In the genomic region with DNA sequence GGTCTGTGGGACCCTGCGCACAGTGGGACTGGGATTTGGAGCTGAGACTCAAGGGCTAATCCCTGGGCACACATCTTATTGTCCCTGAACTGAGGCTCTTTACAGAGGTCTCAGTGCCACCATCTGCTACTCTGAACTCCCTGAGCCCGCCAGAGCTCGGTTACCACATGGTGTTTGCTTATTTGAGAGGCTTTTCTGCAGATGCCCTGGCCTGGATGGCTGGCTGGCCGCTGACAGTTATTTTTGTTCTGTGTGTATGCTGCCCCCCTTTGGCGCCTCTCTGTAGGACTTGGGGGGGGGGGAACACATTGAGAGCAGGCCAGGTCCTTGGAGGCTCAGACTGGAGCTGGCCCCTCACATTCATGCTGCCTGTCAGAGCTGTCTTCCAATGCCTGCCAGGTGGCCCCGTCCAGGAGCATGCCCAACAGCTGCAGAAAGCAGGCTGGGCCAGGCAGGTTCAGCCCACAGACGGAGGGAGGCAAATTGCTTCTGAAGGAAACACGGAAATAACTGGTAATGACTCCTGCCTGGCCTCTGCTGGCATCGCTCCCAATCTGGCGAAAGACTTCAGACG, we compare ENCODE assay signal across 8 mouse cellular contexts. TPM values are rescaled to one million over a fixed set of nuclear protein-coding genes. Genes with fewer than 3 reads are reported as not detected.
DNase-seq lines count a peak whose midpoint lies in the region; ATAC-seq and TF ChIP-seq lines count a peak whose summit lies in the region.

No protein-coding gene starts in this region.

- 0 out of 2 replicates have a peak, but pooled peaks have one; percentile 13 for TF ChIP-seq CTCF in E14TG2a.4 (conservative IDR thresholded peaks at IDR 0.05; ENCODE audit: low read length)

- H3K36me3 ChIP-seq in E14TG2a.4 (ENCODE audit: insufficient read depth, low read length): no peaks in the 10 kb centered on the region
- no peaks in the 10 kb centered on the region for H3K36me3 ChIP-seq in forebrain, embryonic 11.5 days (ENCODE audit: control insufficient read depth, insufficient read depth, low read length)
- H3K36me3 ChIP-seq in kidney, embryonic 14.5 days (ENCODE audit: control insufficient read depth, insufficient read depth, low read length): no peaks in the 10 kb centered on the region
- H3K36me3 ChIP-seq in midbrain, embryonic 10.5 days: no peaks in the 10 kb centered on the region

- peaks cover 24% of the 10 kb centered on the region for H3K27me3 ChIP-seq in E14TG2a.4 (ENCODE audit: insufficient read depth, low read length)
- H3K27me3 ChIP-seq in forebrain, embryonic 11.5 days (ENCODE audit: control insufficient read depth, insufficient read depth, low read length): no peaks in the 10 kb centered on the region
- H3K27me3 ChIP-seq in kidney, embryonic 14.5 days (ENCODE audit: control insufficient read depth, insufficient read depth, low read length): no peaks in the 10 kb centered on the region
- H3K27me3 ChIP-seq in midbrain, embryonic 10.5 days (ENCODE audit: low read depth, poor library complexity, severe bottlenecking): peaks cover 23% of the 10 kb centered on the region

- H3K4me3 ChIP-seq in E14TG2a.4 (replicated peaks; ENCODE audit: low read length): no peak overlapping the region
- H3K4me3 ChIP-seq in forebrain, embryonic 11.5 days (ENCODE audit: low read depth, low read length): no peak overlapping the region
- no peak overlapping the region for H3K4me3 ChIP-seq in kidney, embryonic 14.5 days (ENCODE audit: low read length)
- H3K4me3 ChIP-seq in midbrain, embryonic 10.5 days: no peak overlapping the region

- no peak overlapping the region for H3K27ac ChIP-seq in forebrain, embryonic 11.5 days (ENCODE audit: low read depth, low read length)
- H3K27ac ChIP-seq in kidney, embryonic 14.5 days (ENCODE audit: low read depth, low read length): no peak overlapping the region
- peak overlapping the region; percentile 43 for H3K27ac ChIP-seq in midbrain, embryonic 10.5 days (replicated peaks)

- H3K4me2 ChIP-seq in forebrain, embryonic 11.5 days (ENCODE audit: low read depth, low read length, severe bottlenecking): no peak overlapping the region
- H3K4me2 ChIP-seq in kidney, embryonic 14.5 days (replicated peaks; ENCODE audit: low read depth, low read length): no peak overlapping the region

- WGBS in forebrain, embryonic 11.5 days: 35% methylated on average over 11 of the region's 11 CpGs
- 21% methylated on average over 11 of the region's 11 CpGs for WGBS in kidney, embryonic 14.5 days
- 38% methylated on average over 11 of the region's 11 CpGs for WGBS in midbrain, embryonic 10.5 days

- peak; percentile 26 for DNase-seq in adrenal gland, adult 2 months
- DNase-seq in adrenal gland, adult 18-20 months (ENCODE audit: low spot score in 2 of 2): no peak
- DNase-seq in forebrain, embryonic 11.5 days (ENCODE audit: low spot score): peak; percentile 67
- DNase-seq in midbrain, embryonic 10.5 days (ENCODE audit: low spot score): peak; percentile 47
- DNase-seq in spleen, postnatal 14 days (ENCODE audit: low spot score in 2 of 2): no peak

- no peaks in the 10 kb centered on the region for H3K9me3 ChIP-seq in E14TG2a.4 (ENCODE audit: low read length)
- no peaks in the 10 kb centered on the region for H3K9me3 ChIP-seq in forebrain, embryonic 11.5 days (ENCODE audit: control insufficient read depth, low read length)
- H3K9me3 ChIP-seq in kidney, embryonic 14.5 days (ENCODE audit: control insufficient read depth, low read length): no peaks in the 10 kb centered on the region
- H3K9me3 ChIP-seq in midbrain, embryonic 10.5 days (replicated peaks): no peaks in the 10 kb centered on the region

- no peak overlapping the region for H3K9ac ChIP-seq in forebrain, embryonic 11.5 days (ENCODE audit: low read length)
- no peak overlapping the region; the same call in 1 of the 2 replicates for H3K9ac ChIP-seq in kidney, embryonic 14.5 days (ENCODE audit: low read depth, low read length)

- ATAC-seq in forebrain, embryonic 11.5 days (replicated peaks; ENCODE audit: low FRiP score): no peak
- ATAC-seq in kidney, embryonic 14.5 days (ENCODE audit: low FRiP score, low TSS enrichment): peak; percentile 71
- no peak for ATAC-seq in erythroid progenitor cell, adult 5-6 weeks (replicated peaks; ENCODE audit: low FRiP score, poor library complexity, severe bottlenecking)

- peaks cover 30% of the 10 kb centered on the region for H3K4me1 ChIP-seq in E14TG2a.4 (replicated peaks; ENCODE audit: low read depth, low read length)
- peaks cover 3% of the 10 kb centered on the region; the same call in 1 of the 2 replicates for H3K4me1 ChIP-seq in forebrain, embryonic 11.5 days (replicated peaks; ENCODE audit: control insufficient read depth, insufficient read depth, low read length)
- peaks cover 8% of the 10 kb centered on the region; the same call in 1 of the 2 replicates for H3K4me1 ChIP-seq in kidney, embryonic 14.5 days (ENCODE audit: control insufficient read depth, insufficient read depth, low read length)
- H3K4me1 ChIP-seq in midbrain, embryonic 10.5 days: peaks cover 26% of the 10 kb centered on the region

RNA-seq across cellular contexts. Expression of gene Syf2, which starts 19.9 kb away (rescaled TPM):
- total RNA-seq in adrenal gland, adult 2 months (2021): 10 to 100 TPM; 85.5 to 97.8 TPM
- 7.0 and 8.6 TPM in 2 replicates for polyA plus RNA-seq in adrenal gland, adult 2 months (2012; rRNA removed)
- total RNA-seq in adrenal gland, adult 18-20 months (2021): 10 to 100 TPM; 77.2 to 88.8 TPM
- 59.0 and 66.7 TPM in 2 replicates for polyA plus RNA-seq in forebrain, embryonic 11.5 days (2014; fragmentation: Nextera tagmentation; extraction: Ambion mirVana)
- polyA plus RNA-seq in kidney, embryonic 14.5 days (2014; fragmentation: Nextera tagmentation; extraction: Ambion mirVana): 77.3 and 90.1 TPM in 2 replicates
- polyA plus RNA-seq in midbrain, embryonic 10.5 days (2016; fragmentation: Nextera tagmentation; extraction: Ambion mirVana): 70.0 and 71.5 TPM in 2 replicates
- 66.7 and 95.9 TPM in 2 replicates for total RNA-seq in erythroid progenitor cell, adult 5-6 weeks (2015; ENCODE audit: low replicate concordance)
- 180 and 263 TPM in 2 replicates for total RNA-seq in erythroid progenitor cell, adult 5-6 weeks (2017; ENCODE audit: low replicate concordance)

RNA-seq across cellular contexts. Expression of gene Rsrp1, which starts 27.2 kb away (rescaled TPM):
- total RNA-seq in adrenal gland, adult 2 months (2021): 100 to 1,000 TPM; 313 to 460 TPM
- polyA plus RNA-seq in adrenal gland, adult 2 months (2012; rRNA removed): 2,634 and 2,855 TPM in 2 replicates
- total RNA-seq in adrenal gland, adult 18-20 months (2021): 100 to 1,000 TPM; 346 to 591 TPM
- 332 and 356 TPM in 2 replicates for polyA plus RNA-seq in forebrain, embryonic 11.5 days (2014; fragmentation: Nextera tagmentation; extraction: Ambion mirVana)
- 339 and 370 TPM in 2 replicates for polyA plus RNA-seq in kidney, embryonic 14.5 days (2014; fragmentation: Nextera tagmentation; extraction: Ambion mirVana)
- 320 and 401 TPM in 2 replicates for polyA plus RNA-seq in midbrain, embryonic 10.5 days (2016; fragmentation: Nextera tagmentation; extraction: Ambion mirVana)
- total RNA-seq in erythroid progenitor cell, adult 5-6 weeks (2015; ENCODE audit: low replicate concordance): 722 and 849 TPM in 2 replicates
- 222 and 384 TPM in 2 replicates for total RNA-seq in erythroid progenitor cell, adult 5-6 weeks (2017; ENCODE audit: low replicate concordance)

RNA-seq across cellular contexts. Expression of gene Tmem50a, which starts 35.8 kb away (rescaled TPM):
- 100 to 1,000 TPM; 231 to 336 TPM for total RNA-seq in adrenal gland, adult 2 months (2021)
- 150 and 191 TPM in 2 replicates for polyA plus RNA-seq in adrenal gland, adult 2 months (2012; rRNA removed)
- total RNA-seq in adrenal gland, adult 18-20 months (2021): 100 to 1,000 TPM; 160 to 339 TPM
- polyA plus RNA-seq in forebrain, embryonic 11.5 days (2014; fragmentation: Nextera tagmentation; extraction: Ambion mirVana): 114 and 117 TPM in 2 replicates
- 156 and 163 TPM in 2 replicates for polyA plus RNA-seq in kidney, embryonic 14.5 days (2014; fragmentation: Nextera tagmentation; extraction: Ambion mirVana)
- 127 and 135 TPM in 2 replicates for polyA plus RNA-seq in midbrain, embryonic 10.5 days (2016; fragmentation: Nextera tagmentation; extraction: Ambion mirVana)
- 85.5 and 150 TPM in 2 replicates for total RNA-seq in erythroid progenitor cell, adult 5-6 weeks (2015; ENCODE audit: low replicate concordance)
- 70.6 and 90.5 TPM in 2 replicates for total RNA-seq in erythroid progenitor cell, adult 5-6 weeks (2017; ENCODE audit: low replicate concordance)

Comparison
In these comparisons a context has a peak if more than half of its experiments do, and no peak if none do; other contexts are left out.
1. DNase-seq: peak in adrenal gland, adult 2 months (single experiment), forebrain, embryonic 11.5 days (single experiment) and midbrain, embryonic 10.5 days (single experiment); none in adrenal gland, adult 18-20 months (0 of 2) and spleen, postnatal 14 days (0 of 2).